Mouse (Mus musculus) T-helper 2 cell (primary cell): Measurements from ENCODE around the gene Mink1.
"Not testable (repeated sequence)": the region's sequence is repeated elsewhere in the genome, so short reads cannot be mapped to it uniquely, and the experiment has no call there.

Source experiments
- in situ Hi-C: fragments of 300-600 bp; cut with MboI, MseI; formaldehyde crosslinking; loops from one replicate; pipeline ENCODE4 v1.15.1; 2025; ENCODE audit warnings: high pct_unique_total_duplicates

Mink1 gene

DNA sequence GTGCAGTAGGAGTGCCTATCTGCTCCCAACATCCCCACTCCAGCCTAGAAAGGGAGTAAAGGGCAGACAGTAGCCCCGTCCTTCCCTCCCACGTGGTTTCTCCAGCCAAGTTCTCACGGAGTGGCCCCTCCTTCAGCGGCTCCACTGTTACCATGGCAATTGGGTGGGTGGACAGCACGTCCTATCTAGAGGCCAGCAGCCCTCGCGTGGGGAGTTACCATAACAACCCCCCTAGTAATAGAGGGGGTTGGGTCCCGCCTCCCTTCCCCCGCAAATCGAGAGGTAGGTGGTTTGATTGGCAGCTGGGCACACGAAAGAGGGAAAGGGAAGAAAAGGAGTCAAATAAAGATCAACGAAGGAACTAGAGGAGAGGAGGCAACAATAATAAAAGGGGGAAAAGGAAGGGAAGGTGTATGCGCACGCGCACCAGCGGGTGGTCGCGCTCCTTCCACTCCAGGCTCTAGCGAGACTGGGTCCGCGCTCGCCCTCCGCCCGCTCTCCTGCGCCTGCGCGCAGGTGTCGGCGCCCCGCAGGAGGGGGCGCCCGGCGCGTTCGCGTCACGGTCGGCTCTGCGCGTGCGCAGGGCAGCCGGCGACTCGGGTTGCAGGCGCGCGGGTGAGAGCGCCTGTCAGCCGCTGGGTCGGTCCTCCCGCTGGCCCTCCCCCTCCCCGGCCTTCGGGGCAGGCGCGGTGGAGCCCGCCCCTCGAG is at the start of gene Mink1:
TSS of gene Mink1 (plus strand) at position 595 of the 708 bp plus-strand sequence.
- in situ Hi-C loops: no loop called here

DNA sequence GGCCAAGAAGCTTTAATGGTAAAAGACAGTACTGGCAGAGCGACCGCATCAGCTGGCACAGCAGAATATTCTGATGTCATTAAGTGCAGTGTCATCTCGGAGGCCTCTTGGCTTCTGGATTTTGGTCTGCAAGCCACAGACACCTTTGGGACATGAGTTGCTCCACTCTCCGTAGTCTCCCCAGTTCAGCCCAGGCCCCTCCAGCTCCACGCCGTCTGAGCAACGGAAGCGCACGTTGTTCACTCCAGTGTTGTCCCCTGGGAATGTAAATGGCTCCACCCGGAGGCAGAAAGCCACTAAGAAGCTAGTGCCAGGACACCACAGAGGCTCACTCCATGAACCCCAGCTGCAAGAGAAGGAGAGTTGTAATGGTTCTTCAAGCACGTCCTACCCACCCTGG is 49.2 kb upstream of the Mink1 start:
- in situ Hi-C loops: no loop called here

- in situ Hi-C loops: no loop called here
Observed at GRCm38 (mm10) chr11:70514288-70514687, 48.4 kb upstream of the Mink1 start, which contains the start of gene Vmo1. Gene Vmo1 (minus strand): TSS chr11:70514616.

DNA sequence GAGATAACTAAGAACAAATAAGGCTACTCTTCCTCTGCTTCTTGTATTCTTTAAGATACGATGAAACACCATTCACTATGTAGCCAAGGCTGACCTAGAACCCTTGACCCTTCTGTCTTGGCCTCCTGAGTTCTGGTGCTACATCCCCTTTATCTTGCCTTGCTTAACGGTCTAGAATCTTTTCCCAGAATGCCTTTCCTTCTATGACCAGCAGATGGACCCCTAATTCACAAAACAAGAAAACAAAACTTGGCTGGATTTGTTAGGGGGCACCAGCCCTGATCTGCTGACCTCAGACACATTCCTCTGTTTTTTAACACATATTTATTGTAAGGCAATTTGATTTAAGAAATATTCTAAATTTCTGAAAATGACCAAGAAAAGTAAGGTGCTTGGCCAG is 46.3 kb upstream of the Mink1 start:
- in situ Hi-C loops: no loop called here

DNA sequence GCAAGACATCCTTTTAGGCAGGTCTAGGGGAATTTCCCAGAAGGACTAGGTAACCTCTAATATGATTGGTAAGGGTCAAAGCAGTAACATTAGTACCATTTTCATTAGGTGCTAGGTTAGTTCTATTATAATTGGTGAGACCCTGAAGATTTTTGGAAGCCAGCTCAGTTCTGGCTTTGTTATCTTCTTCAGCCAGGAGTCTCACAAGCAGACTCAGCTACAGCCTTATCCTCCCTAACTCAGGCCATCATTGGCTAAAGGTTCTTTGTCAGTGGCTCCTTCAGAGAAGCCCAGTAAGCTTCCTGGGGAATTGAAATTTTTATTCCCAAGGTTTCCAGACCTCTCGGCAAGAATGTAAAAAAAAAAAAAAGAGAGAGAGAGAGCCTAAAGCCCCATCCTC is 44.2 kb upstream of the Mink1 start:
- in situ Hi-C loops: no loop called here

DNA sequence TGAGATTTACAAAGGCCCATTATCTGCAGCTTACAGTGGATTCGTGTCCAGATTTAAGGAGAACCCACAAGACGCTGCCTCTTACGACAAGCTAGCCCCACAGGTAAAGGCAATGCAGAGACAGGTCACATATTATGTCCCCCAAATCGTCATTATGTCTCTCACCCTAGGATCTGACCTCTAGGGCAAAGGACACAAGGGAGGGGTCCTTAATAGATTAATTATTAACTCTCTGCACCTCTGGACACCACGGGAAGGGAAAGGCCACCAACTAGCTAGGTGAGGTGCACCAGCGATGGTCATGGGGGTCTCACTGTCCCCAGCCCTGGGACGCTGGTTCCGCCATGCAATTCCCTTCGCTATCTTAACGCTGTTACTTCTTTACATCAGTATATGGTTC is 43.8 kb upstream of the Mink1 start, which contains the start of gene Gltpd2:
TSS of gene Gltpd2 (plus strand) at position 274 of the 400 bp plus-strand sequence.
- in situ Hi-C loops: no loop called here

DNA sequence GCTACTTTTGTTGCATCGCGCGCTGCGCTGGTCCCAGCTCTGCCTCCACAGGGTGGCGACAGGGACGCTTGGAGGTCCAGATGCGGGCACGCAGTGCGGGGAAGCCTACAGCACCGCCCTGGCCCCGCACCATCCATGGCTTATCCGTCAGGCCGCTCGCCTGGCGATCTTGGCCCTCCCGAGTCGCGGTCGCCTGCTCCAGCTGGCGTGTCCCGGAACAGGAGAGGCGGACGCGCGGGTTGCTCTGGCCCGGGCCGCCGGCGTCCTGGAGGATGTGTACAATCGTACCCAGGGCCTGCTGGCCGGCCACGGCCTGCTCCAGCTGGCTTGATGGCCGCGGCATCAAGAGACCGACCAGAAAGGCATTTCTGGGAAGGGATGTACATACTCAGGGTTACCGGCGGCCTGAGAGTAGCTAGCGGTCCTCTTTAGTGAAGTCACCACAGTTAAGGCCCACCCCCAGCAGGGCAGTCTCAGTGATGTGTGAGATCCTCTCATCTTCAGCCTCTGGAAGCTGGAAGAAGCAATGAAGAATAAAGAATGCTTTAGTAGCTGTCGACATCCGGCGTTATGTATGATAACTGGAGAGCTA is 42.4 kb upstream of the Mink1 start:
- in situ Hi-C loops: no loop called here

- in situ Hi-C loops: not testable (repeated sequence)
Observed at GRCm38 (mm10) chr11:70523306-70523989, 39.2 kb upstream of the Mink1 start.

DNA sequence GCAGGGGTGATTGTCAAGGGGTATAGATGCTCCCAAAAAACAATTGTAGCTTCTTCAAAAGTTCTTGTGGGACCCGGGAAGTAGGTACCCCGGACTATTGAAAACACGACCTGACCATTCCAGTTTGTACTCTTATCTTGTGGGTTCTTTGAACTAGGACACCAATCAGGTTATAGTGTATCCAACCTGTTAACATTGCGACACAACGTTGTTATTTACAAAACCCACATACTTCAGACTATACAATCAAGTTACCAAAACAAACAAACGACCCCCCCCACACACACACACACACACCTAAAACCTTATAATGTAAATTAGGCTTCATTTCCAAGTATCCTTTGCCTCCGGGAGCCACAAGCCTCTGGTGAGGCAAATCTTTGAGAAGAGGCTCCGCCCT is 37.9 kb upstream of the Mink1 start:
- in situ Hi-C loops: no loop called here

DNA sequence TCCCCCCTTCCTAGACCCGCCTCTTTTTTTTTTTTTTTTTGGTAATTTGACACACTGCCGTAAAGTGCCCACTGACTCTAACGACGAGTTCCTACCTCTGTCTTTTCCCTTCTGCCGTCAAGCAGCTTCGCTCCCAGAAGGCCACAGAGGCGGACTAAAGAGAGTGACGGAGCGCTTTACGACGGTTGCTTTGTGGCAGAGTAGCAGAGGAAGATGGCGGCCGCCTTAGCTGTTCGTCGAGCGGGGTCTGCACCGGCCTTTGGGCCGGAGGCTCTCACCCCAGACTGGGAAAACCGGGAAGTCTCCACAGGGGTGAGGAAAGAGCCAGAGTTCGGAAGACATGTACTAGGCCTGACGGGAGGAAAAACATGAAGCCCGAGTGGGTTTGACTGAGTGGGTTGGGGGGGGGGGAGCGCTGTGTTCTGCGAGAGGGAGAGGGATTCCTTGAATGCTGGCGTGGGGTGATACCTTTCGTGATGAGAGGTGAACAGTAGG is 37.5 kb upstream of the Mink1 start, which contains the start of gene Psmb6:
TSS of gene Psmb6 (plus strand) at position 184 of the 495 bp plus-strand sequence.
- in situ Hi-C loops: no loop called here

- in situ Hi-C loops: no loop called here
Observed at GRCm38 (mm10) chr11:70525726-70526125, 37.0 kb upstream of the Mink1 start.

DNA sequence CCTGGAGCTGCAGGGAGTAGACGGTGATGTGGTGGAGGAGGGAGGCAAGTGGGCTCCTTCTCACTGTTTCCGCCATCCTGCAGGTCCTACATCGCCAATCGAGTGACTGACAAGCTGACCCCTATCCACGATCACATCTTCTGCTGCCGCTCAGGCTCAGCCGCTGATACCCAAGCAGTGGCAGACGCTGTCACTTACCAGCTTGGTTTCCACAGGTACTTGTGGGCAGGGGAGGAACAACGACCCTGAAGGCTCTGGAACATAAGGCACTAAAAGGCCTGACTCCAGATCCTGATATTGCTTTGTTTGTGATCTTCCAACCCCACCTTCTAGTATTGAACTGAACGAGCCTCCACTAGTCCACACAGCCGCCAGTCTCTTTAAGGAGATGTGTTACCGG is 36.5 kb upstream of the Mink1 start:
- in situ Hi-C loops: no loop called here

- in situ Hi-C loops: no loop called here
Observed at GRCm38 (mm10) chr11:70528610-70529009, 34.1 kb upstream of the Mink1 start.

- in situ Hi-C loops: not testable (repeated sequence)
Observed at GRCm38 (mm10) chr11:70531065-70531464, 31.6 kb upstream of the Mink1 start.

DNA sequence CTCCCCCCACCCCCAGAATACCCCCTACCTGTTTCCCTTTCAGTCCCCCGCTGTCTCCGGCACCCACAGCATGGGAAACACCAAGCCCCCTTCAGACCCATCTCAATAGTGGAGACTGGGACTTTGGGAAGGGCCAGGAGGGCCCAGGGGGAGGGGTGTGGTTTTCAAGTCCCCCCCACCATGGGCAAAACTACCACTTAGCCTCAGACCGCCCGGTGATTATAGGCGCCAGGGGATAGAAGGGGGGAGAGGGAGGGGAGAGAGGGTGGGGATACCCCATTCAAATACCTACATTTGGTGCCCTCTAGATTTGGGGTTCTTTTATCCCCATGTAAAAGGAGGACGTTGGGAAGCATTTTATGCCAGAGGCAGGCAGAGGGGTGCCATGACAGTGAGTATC is 29.8 kb upstream of the Mink1 start, which contains the start of gene Gm40193:
TSS of gene Gm40193 (minus strand) at position 101 of the 400 bp plus-strand sequence.
- in situ Hi-C loops: no loop called here

DNA sequence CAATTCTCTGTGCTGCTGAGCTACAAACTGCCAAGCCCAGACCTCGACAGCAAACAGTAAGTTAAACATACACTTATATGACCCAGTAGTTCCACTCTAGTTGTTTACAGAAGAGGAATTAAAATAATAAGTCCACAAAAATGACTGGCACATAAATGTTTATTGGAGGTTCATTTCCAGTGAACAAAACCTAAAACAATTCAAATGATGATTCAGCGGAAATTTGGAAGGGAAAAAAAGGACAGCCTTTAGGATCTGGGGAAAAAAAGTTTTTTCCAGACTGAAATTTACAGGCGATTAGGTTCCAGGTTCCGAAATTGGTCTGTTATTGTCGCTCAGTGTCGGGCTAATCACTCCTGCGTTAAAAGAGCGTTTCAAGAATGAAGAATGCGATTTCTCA is 23.3 kb upstream of the Mink1 start:
- in situ Hi-C loops: no loop called here

GRCm38 (mm10) chr11:70539877-70540587 is 22.6 kb upstream of the Mink1 start, which contains the start of gene Pld2:
Gene Pld2 (plus strand): TSS chr11:70540064.
- in situ Hi-C loops: loop anchor here (5.0 kb wide), 1 partner anchor 67 kb away; no protein-coding TSS in a partner anchor

- in situ Hi-C loops: loop anchor here (5.0 kb wide), 1 partner anchor 66 kb away; no protein-coding TSS in a partner anchor
Observed at GRCm38 (mm10) chr11:70540928-70541327, 21.8 kb upstream of the Mink1 start.

GRCm38 (mm10) chr11:70541415-70541814 is 21.3 kb upstream of the Mink1 start:
- in situ Hi-C loops: loop anchor here (5.0 kb wide), 1 partner anchor 66 kb away; no protein-coding TSS in a partner anchor

- in situ Hi-C loops: loop anchor here (5.0 kb wide), 1 partner anchor 63 kb away; no protein-coding TSS in a partner anchor
Observed at GRCm38 (mm10) chr11:70544496-70544895, 18.2 kb upstream of the Mink1 start.

DNA sequence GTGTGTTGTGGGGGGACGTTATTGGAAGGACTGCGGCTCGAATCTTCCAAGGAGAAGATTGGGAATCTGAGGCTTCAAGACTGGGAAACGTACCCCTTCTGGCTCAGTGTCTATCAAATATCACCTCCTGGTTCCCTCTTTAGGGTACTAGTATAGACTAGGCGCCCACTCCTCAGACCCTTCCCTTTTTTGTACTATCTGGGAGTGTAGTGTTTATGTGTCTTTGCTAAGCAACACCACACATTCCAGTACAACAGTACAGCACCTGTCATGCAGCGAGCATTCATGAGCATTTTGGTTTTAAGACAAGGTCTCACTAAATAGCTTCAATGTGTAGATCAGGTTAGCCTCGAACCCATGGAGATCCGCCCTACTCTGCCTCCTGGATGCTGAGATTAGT is 11.2 kb upstream of the Mink1 start:
- in situ Hi-C loops: no loop called here
